Mouse (Mus musculus) heart, postnatal 0 days (tissue): ENCODE data around the gene Xirp1. TPM values are rescaled to one million over a fixed set of nuclear protein-coding genes. Genes with fewer than 3 reads are reported as not detected.

Experiments
- ATAC-seq: fragments of 200-750 bp; cut with Nextera tagmentation; 2 replicates; pipeline ENCODE4 v1.8.0; 2017; ENCODE audit warnings: low read depth, moderate number of reproducible peaks, moderate library complexity; ENCODE audit not compliant: insufficient read depth
- DNase-seq: peaks from one replicate; pipeline ENCODE4 v3.0.0-alpha.2; 2016; ENCODE audit warnings: low spot score
- H3K27ac ChIP-seq: fragments of 300-500 bp; sonication (generic); 2 replicates; pipeline ENCODE4 v1.5.1; 2014; ENCODE audit warnings: low read depth, mild to moderate bottlenecking
- H3K27me3 ChIP-seq: fragments of 300-500 bp; sonication (generic); 2 replicates; pipeline ENCODE4 v1.6.1; 2014; ENCODE audit warnings: low read length, mixed read lengths; ENCODE audit not compliant: control insufficient read depth, insufficient read depth
- H3K36me3 ChIP-seq: fragments of 300-500 bp; sonication (generic); replicated peaks from 2 replicates; pipeline ENCODE4 v1.6.1; 2014; ENCODE audit warnings: low read length, mixed read lengths; ENCODE audit not compliant: control insufficient read depth, insufficient read depth
- H3K4me1 ChIP-seq: fragments of 300-500 bp; sonication (generic); 2 replicates; pipeline ENCODE4 v1.6.1; 2014; ENCODE audit warnings: antibody characterized with exemption; ENCODE audit not compliant: control insufficient read depth, insufficient read depth
- H3K4me2 ChIP-seq: fragments of 300-500 bp; sonication (generic); 2 replicates; pipeline ENCODE4 v1.6.1; 2014; ENCODE audit warnings: low read depth, mild to moderate bottlenecking, low read length, moderate library complexity
- H3K4me3 ChIP-seq: fragments of 300-500 bp; sonication (generic); 2 replicates; pipeline ENCODE4 v1.5.1; 2014; ENCODE audit warnings: low read depth, low read length
- H3K9ac ChIP-seq: fragments of 300-500 bp; sonication (generic); replicated peaks from 2 replicates; pipeline ENCODE4 v1.6.1; 2014; ENCODE audit warnings: low read depth, low read length, mixed read lengths
- H3K9me3 ChIP-seq: fragments of 300-500 bp; sonication (generic); replicated peaks from 2 replicates; pipeline ENCODE4 v1.6.1; 2016; ENCODE audit warnings: low read length; ENCODE audit not compliant: control insufficient read depth
- CTCF ChIP-seq: IDR thresholded peaks from 2 replicates; pipeline ENCODE4 v1.5.1; 2016; ENCODE audit warnings: antibody characterized with exemption, control low read depth, low read depth
- EP300 ChIP-seq: IDR thresholded peaks from 2 replicates; pipeline ENCODE4 v1.6.1; 2016; ENCODE audit warnings: antibody characterized with exemption, low read depth
- WGBS: fragments of 180-500 bp; shearing (Covaris S2); extraction: QIAGEN DNeasy Blood & Tissue Kit; methylation state at CpG from one replicate; pipeline ENCODE4 v1.1.7; 2014; 5-methylcytosine and 5-hydroxymethylcytosine counted together
- polyA plus RNA-seq: library from polyadenylated mRNA; unstranded; fragments of >200 nt; fragmentation: Nextera tagmentation; extraction: Ambion mirVana; gene quantifications from 2 replicates; pipeline ENCODE4 v1.2.1, GENCODE M21; 2015
- total RNA-seq: library from RNA; depleted of rRNA; stranded (reverse); fragments of >200 nt; gene quantifications from 2 replicates; pipeline ENCODE4 v1.2.3, GENCODE M21; 2014; ENCODE audit warnings: low replicate concordance

Xirp1 gene
- total and polyA plus RNA-seq, 2 experiments from 2014 or later, result 45.1 to 140 TPM

DNA sequence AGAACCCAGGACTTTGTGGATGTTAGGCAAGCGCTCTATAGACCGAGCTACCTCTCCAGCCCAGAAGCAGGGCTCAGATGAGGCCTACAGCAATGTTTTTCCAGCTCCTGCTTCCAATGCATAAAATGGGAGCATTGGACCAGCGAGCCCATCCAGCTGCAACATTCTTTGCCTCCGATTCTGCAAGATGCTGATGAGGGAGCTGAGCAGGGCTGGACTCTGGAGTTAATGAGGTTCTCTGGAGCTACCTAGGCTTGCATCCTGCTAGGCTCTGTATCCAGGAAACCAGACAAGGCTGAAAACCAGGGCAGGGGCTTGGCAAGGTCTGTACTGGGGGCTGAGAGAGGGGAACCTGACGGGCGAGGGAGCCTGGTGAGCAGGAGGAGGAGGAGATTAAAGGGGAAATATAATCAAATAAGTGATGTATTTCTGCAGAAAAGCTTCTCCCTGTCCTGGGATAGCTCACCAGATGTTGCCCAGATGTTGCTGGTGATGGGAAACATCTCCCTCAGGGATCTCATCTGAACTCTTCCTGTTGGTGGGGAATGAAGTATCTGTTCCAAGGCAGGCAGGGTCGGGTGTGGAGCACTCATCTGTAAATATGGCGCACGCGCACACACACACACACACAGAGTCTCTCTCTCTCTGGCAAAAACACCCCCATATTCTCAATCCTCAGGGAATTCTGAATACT is 37.4 kb downstream of the Xirp1 start:
- no peak overlapping the region for H3K4me2 ChIP-seq
- WGBS, result 78% methylated on average over 10 of the region's 10 CpGs
- TF ChIP-seq EP300, result no peak
- no peak for TF ChIP-seq CTCF
- no peak overlapping the region for H3K4me3 ChIP-seq
- DNase-seq (no peak), ATAC-seq (no peak)
- H3K9me3 ChIP-seq, result no peaks in the 10 kb centered on the region
- H3K27ac ChIP-seq, result no peak overlapping the region
- peaks cover 10% of the 10 kb centered on the region for H3K4me1 ChIP-seq
- no peaks in the 10 kb centered on the region for H3K36me3 ChIP-seq
- no peak overlapping the region for H3K9ac ChIP-seq
- no peaks in the 10 kb centered on the region for H3K27me3 ChIP-seq

DNA sequence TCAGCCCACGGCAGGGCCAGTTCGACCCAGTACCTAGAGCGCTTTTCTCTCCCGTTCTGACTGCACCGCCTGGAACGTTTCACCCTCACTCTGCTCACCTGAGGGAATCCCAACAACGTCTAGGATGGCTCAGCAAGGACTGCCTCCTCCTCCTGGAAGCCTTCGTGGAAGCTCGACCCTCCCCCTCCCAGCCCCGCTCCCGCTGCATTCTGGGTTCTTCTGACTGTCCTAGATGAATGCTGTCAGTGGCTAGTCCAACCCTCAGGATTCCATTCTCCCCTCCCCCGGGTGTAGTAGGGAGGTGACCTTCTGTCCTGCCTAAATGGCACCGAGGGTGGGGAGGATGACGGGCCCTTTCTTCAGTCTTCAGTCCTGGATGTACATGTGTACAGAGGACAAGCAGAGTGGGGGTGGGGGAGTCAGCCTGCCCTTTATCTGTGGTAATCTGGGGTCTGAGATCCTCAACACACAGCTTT is 38.8 kb downstream of the Xirp1 start, which contains the start of gene Csrnp1:
TSS of gene Csrnp1 (minus strand) at position 123 of the 476 bp plus-strand sequence.
- ATAC-seq (no peak), DNase-seq (no peak)
- Histone ChIP-seq H3K9ac (peak within 1 kb of the TSS; percentile 92), H3K27ac (peak within 1 kb of the TSS; percentile 99), H3K4me1 (peaks cover 23% of the 10 kb centered on the region), H3K9me3 (no peaks in the 10 kb centered on the region), H3K4me2 (peak within 1 kb of the TSS; percentile 87), H3K4me3 (peak within 1 kb of the TSS; percentile 95), H3K36me3 (no peaks in the 10 kb centered on the region), H3K27me3 (no peaks in the 10 kb centered on the region)
- TF ChIP-seq EP300, result no peak
- TF ChIP-seq CTCF, result no peak
- WGBS, result 20% methylated on average over 14 of the region's 14 CpGs

DNA sequence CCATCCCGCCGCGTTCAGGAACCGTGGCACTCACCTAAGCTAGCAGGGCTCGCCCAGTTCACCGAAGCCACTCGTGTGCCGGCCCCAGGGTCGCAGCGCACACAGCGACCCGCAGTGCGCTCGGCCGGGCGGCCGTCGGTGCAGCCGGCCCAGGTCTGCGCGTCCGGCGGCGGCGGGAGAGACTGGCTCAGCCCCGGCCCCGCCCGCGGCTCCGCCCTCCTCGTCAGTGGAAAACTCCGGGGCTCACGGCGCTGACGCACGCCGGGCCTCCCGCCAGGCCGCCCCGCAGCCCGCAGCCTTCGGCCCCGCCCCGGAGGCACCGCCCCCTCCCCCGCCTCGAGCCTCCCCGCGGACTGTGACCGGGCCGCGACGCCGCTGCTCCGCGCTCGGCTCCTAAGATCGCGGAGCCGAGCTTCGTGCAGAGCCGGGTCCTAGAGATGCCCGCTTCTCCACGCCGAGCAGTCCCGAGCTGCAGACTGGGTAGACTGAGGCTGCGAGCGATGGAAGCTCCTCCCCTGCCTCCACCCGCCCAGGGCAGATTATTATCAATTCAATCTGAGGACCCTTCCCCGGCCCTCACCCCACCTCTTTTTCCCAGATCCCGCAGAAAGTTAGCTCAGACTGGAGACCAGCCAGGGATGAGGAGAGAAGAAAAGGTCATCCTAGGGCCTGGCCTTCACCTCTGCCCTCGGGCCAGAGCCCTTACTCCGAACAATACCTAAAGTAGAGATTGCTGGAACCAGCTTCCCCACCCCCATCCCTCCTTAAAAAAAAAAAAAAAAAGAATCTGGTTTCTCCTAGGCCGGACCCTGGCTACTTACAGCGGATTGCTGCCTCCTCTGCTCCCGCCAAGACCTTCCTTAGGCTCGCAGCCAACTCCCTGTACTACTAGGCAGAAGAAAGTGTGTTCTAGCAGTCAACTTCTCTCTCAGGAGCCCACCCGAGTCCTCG is 39.5 kb downstream of the Xirp1 start:
- H3K36me3 ChIP-seq, result no peaks in the 10 kb centered on the region
- peak; percentile 75 for ATAC-seq
- H3K27me3 ChIP-seq, result no peaks in the 10 kb centered on the region
- no peaks in the 10 kb centered on the region for H3K9me3 ChIP-seq
- H3K4me3 ChIP-seq, result peak overlapping the region; percentile 95
- peak overlapping the region; percentile 92 for H3K9ac ChIP-seq
- peak overlapping the region; percentile 87 for H3K4me2 ChIP-seq
- H3K4me1 ChIP-seq, result peaks cover 30% of the 10 kb centered on the region
- 4% methylated on average over 52 of the region's 79 CpGs for WGBS
- DNase-seq, result peak; percentile 91
- peak overlapping the region; percentile 99 for H3K27ac ChIP-seq
- no peak for TF ChIP-seq CTCF
- TF ChIP-seq EP300, result peak; percentile 1; the same call in 1 of the 2 replicates

DNA sequence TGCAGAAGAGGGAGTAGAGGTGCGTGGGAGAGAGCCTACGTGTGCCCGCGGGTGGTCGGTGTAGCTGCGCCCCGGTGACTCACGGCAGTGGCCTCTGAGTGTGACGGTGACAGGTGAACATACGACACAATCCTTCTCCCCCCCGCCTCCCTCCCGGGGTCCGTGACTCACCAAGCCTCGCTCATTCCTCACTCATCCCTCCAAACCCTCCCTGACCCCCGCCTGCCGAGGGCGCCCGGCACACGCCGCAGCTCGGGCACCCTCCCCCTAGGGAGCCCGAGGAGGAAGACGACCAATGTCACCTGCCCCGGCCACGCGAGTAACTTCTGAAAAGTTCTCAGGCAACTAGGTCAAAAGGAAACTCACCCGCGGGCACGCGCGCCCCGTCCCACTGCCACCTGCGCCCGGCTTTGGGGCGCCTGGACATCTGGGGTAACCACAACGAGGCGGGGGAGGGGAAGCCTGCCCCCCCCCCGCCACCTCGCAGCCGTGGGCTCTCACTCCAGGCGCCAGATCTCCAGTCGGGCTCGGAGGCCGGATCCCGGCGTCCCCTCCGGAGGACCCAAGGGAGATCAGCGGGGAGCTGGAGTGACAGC is 40.3 kb downstream of the Xirp1 start:
- DNase-seq (peak; percentile 68), ATAC-seq (peak; percentile 21; the same call in 1 of the 2 replicates)
- Histone ChIP-seq H3K4me2 (peak overlapping the region; percentile 87), H3K9ac (peak overlapping the region; percentile 92), H3K4me1 (peaks cover 37% of the 10 kb centered on the region), H3K4me3 (peak overlapping the region; percentile 95), H3K27ac (peak overlapping the region; percentile 99), H3K27me3 (no peaks in the 10 kb centered on the region), H3K36me3 (no peaks in the 10 kb centered on the region), H3K9me3 (no peaks in the 10 kb centered on the region)
- no peak for TF ChIP-seq CTCF
- peak; percentile 38; the same call in 1 of the 2 replicates for TF ChIP-seq EP300
- under 1% methylated on average over 39 of the region's 48 CpGs for WGBS

DNA sequence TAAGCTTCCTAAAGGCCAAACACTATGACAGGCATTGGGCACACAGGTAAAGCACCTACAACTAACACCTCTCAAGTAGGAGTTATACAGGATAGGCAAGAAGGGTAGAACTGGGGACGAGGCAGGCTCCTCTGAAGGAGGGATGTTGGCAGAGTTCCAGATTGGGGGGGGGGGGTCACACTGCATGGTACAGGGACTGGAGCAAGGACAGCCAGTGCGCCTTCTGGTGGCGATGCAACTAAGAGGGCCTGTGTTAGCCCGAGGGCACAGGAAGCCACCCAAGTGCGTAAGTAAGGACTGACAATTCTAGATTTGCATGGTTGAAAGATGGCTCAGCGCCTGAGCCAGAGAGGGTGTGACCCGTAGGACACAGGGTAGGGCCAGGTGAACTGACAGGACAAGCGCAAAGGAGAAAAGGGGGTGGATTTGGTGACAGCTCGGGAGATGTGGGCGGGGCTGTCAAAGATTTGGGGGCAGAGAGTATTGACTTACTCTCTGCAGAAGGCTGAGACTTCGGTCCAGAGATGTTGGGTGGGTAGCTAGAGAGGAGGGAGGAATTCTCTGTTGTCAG is 41.1 kb downstream of the Xirp1 start:
- 2% methylated on average over 11 of the region's 11 CpGs for WGBS
- Histone ChIP-seq H3K4me3 (peak overlapping the region; percentile 95), H3K27ac (peak overlapping the region; percentile 99), H3K4me2 (peak overlapping the region; percentile 87), H3K27me3 (no peaks in the 10 kb centered on the region), H3K36me3 (no peaks in the 10 kb centered on the region), H3K9ac (peak overlapping the region; percentile 92), H3K4me1 (peaks cover 45% of the 10 kb centered on the region), H3K9me3 (no peaks in the 10 kb centered on the region)
- ATAC-seq (peak; percentile 31), DNase-seq (peak; percentile 69)
- TF ChIP-seq EP300 (no peak), CTCF (peak; percentile 52)
